21 mouse cellular contexts compared by ENCODE assay signal in genomic region chr6:143660837-143661236, GRCm38 (mm10).
DNase-seq lines count a peak whose midpoint lies in the region; ATAC-seq lines count a peak whose summit lies in the region.
"Had no signal": no experiment of that assay in that cellular context is flagged by ENCODE, and none has a peak within 500 bp of the region (broad histone marks: within the 10 kb centered on the region; RNA-seq: fewer than 3 reads in every experiment).

No protein-coding gene starts in this region.

- peak; percentile 7 to 12 for DNase-seq in heart, adult 18-20 months
- no peak for DNase-seq in heart, postnatal 25 days (ENCODE audit: low spot score)
- peak; percentile 36 for DNase-seq in NIH3T3 (ENCODE audit: low read depth)
- peak; percentile 62 for DNase-seq in skeletal muscle tissue, adult 2 months (ENCODE audit: low read depth, low spot score)
- no peak for DNase-seq in thymus, postnatal 0 days (ENCODE audit: low spot score)
- no peak for DNase-seq in liver, embryonic 11.5 days (ENCODE audit: low spot score)
- DNase-seq in adrenal gland, adult 2 months, result no peak
- DNase-seq: adrenal gland, postnatal 14 days; cerebellum, adult 2 months; cerebellum, postnatal 10 days; gastrocnemius, postnatal 36 days had no signal

- WGBS in macrophage (ENCODE audit: missing documents), result 32% methylated on average over 3 of the region's 3 CpGs
- WGBS in liver, embryonic 11.5 days, result 76% methylated on average over 3 of the region's 3 CpGs

- no peaks in the 10 kb centered on the region for H3K4me1 ChIP-seq in liver, embryonic 11.5 days (replicated peaks; ENCODE audit: control insufficient read depth, insufficient read depth, low read length)
- H3K4me1 ChIP-seq: embryonic facial prominence, embryonic 15.5 days; hindbrain, embryonic 10.5 days; hindbrain, embryonic 15.5 days had no signal

- H3K4me2 ChIP-seq in liver, embryonic 11.5 days, result no peak overlapping the region
- H3K4me2 ChIP-seq: embryonic facial prominence, embryonic 15.5 days; heart, embryonic 13.5 days; hindbrain, embryonic 15.5 days had no signal

- no peak overlapping the region for H3K4me3 ChIP-seq in macrophage (ENCODE audit: inconsistent target)
- no peak overlapping the region for H3K4me3 ChIP-seq in liver, embryonic 11.5 days (ENCODE audit: low read depth, low read length)
- H3K4me3 ChIP-seq: embryonic facial prominence, embryonic 15.5 days; erythroblast, embryonic 14.5 days; forebrain, embryonic 10.5 days; heart, embryonic 13.5 days; hindbrain, embryonic 10.5 days; hindbrain, embryonic 15.5 days had no signal

- intact Hi-C loops in heart, postnatal 25 days (cut with DNase I), result no loop called here

- no peaks in the 10 kb centered on the region for H3K79me2 ChIP-seq in macrophage (ENCODE audit: inconsistent target)

- no peak overlapping the region for H3K9ac ChIP-seq in liver, embryonic 11.5 days (ENCODE audit: low read depth, low read length)
- H3K9ac ChIP-seq: embryonic facial prominence, embryonic 15.5 days; heart, embryonic 13.5 days; hindbrain, embryonic 15.5 days had no signal

- ATAC-seq in liver, embryonic 11.5 days (replicated peaks; ENCODE audit: low FRiP score), result no peak
- ATAC-seq: forebrain, embryonic 14.5 days; intestine, embryonic 16.5 days had no signal

- H3K27ac ChIP-seq in macrophage, result peak overlapping the region; percentile 51
- no peak overlapping the region for H3K27ac ChIP-seq in liver, embryonic 11.5 days (ENCODE audit: low read depth, low read length)
- H3K27ac ChIP-seq: embryonic facial prominence, embryonic 15.5 days; forebrain, embryonic 10.5 days; heart, embryonic 13.5 days; hindbrain, embryonic 10.5 days; hindbrain, embryonic 15.5 days had no signal

- H3K9me3 ChIP-seq in liver, embryonic 11.5 days (ENCODE audit: control insufficient read depth, low read length), result no peaks in the 10 kb centered on the region
- H3K9me3 ChIP-seq: embryonic facial prominence, embryonic 15.5 days; forebrain, embryonic 10.5 days; heart, embryonic 13.5 days; hindbrain, embryonic 10.5 days; hindbrain, embryonic 15.5 days had no signal

- H3K27me3 ChIP-seq in liver, embryonic 11.5 days (replicated peaks; ENCODE audit: control insufficient read depth, insufficient read depth, low read length), result no peaks in the 10 kb centered on the region
- H3K27me3 ChIP-seq: embryonic facial prominence, embryonic 15.5 days; heart, embryonic 13.5 days; hindbrain, embryonic 15.5 days had no signal

- no peaks in the 10 kb centered on the region for H3K36me3 ChIP-seq in macrophage (ENCODE audit: inconsistent target)
- H3K36me3 ChIP-seq in liver, embryonic 11.5 days (ENCODE audit: control insufficient read depth, insufficient read depth, low read length), result no peaks in the 10 kb centered on the region
- H3K36me3 ChIP-seq: embryonic facial prominence, embryonic 15.5 days; forebrain, embryonic 10.5 days; G1E; heart, embryonic 13.5 days; hindbrain, embryonic 10.5 days; hindbrain, embryonic 15.5 days had no signal

Comparison
In these comparisons a context has a peak if more than half of its experiments do, and no peak if none do; other contexts are left out.
1. DNase-seq: peak in heart, adult 18-20 months (2 of 2), NIH3T3 (single experiment) and skeletal muscle tissue, adult 2 months (single experiment); none in heart, postnatal 25 days (single experiment), thymus, postnatal 0 days (single experiment), liver, embryonic 11.5 days (single experiment) and adrenal gland, adult 2 months (single experiment).